Mouse (Mus musculus): ENCODE results near the gene Ccl4. TPM values are rescaled to one million over a fixed set of nuclear protein-coding genes. Genes with fewer than 3 reads are reported as not detected.

Ccl4 gene
- not detected for total RNA-seq (2021)

- no peak for DNase-seq
Observed at GRCm38 (mm10) chr11:83662204-83662603, at the start of gene Ccl4. Gene Ccl4, plus strand, starts transcription at chr11:83662584.

- no peak for DNase-seq
Observed at GRCm38 (mm10) chr11:83616586-83616985, 45.8 kb upstream of the Ccl4 start.

GRCm38 (mm10) chr11:83618238-83618637 is 44.1 kb upstream of the Ccl4 start:
- no peak for DNase-seq

GRCm38 (mm10) chr11:83619037-83619436 is 43.3 kb upstream of the Ccl4 start:
- no peak for DNase-seq

GRCm38 (mm10) chr11:83623586-83623985 is 38.8 kb upstream of the Ccl4 start:
- DNase-seq, result no peak

- no peak for DNase-seq
Observed at GRCm38 (mm10) chr11:83628808-83629207, 33.6 kb upstream of the Ccl4 start.

- DNase-seq, result no peak
Observed at GRCm38 (mm10) chr11:83630630-83631029, 31.8 kb upstream of the Ccl4 start.

GRCm38 (mm10) chr11:83631065-83631464 is 31.3 kb upstream of the Ccl4 start:
- no peak for DNase-seq

- DNase-seq, result no peak
Observed at GRCm38 (mm10) chr11:83632744-83633143, 29.6 kb upstream of the Ccl4 start.

- DNase-seq, result no peak
Observed at GRCm38 (mm10) chr11:83634425-83634824, 28.0 kb upstream of the Ccl4 start.

- no peak for DNase-seq
Observed at GRCm38 (mm10) chr11:83634898-83635297, 27.5 kb upstream of the Ccl4 start.

GRCm38 (mm10) chr11:83636742-83637235 is 25.6 kb upstream of the Ccl4 start:
- no peak for DNase-seq

GRCm38 (mm10) chr11:83638934-83639333 is 23.4 kb upstream of the Ccl4 start:
- DNase-seq, result no peak

- no peak for DNase-seq
Observed at GRCm38 (mm10) chr11:83639533-83639932, 22.9 kb upstream of the Ccl4 start.

GRCm38 (mm10) chr11:83640141-83640540 is 22.2 kb upstream of the Ccl4 start:
- DNase-seq, result no peak

GRCm38 (mm10) chr11:83641216-83641615 is 21.2 kb upstream of the Ccl4 start:
- no peak for DNase-seq

GRCm38 (mm10) chr11:83645521-83645920 is 16.9 kb upstream of the Ccl4 start, which contains the start of gene Rpl9-ps1:
Gene Rpl9-ps1, minus strand, starts transcription at chr11:83645621.
- DNase-seq, result no peak

GRCm38 (mm10) chr11:83646356-83647149 is 15.8 kb upstream of the Ccl4 start:
- no peak for DNase-seq

GRCm38 (mm10) chr11:83649305-83649841 is 13.0 kb upstream of the Ccl4 start, which contains the start of gene Ccl3:
Gene Ccl3, minus strand, starts transcription at chr11:83649355.
- DNase-seq, result no peak

GRCm38 (mm10) chr11:83654606-83655005 is 7.8 kb upstream of the Ccl4 start:
- no peak for DNase-seq

- DNase-seq, result no peak
Observed at GRCm38 (mm10) chr11:83657508-83657907, 4.9 kb upstream of the Ccl4 start.

GRCm38 (mm10) chr11:83658797-83659196 is 3.6 kb upstream of the Ccl4 start:
- DNase-seq, result no peak

- DNase-seq, result no peak
Observed at GRCm38 (mm10) chr11:83663532-83663931, 1.1 kb downstream of the Ccl4 start.

GRCm38 (mm10) chr11:83671743-83672142 is 9.4 kb downstream of the Ccl4 start:
- no peak for DNase-seq

Measured in layer of hippocampus, postnatal 36 days (tissue).